Mouse (Mus musculus): ENCODE measurements around the gene Mcm8. TPM values are rescaled to one million over a fixed set of nuclear protein-coding genes. Genes with fewer than 3 reads are reported as not detected.

Mcm8 gene
- 28.6 and 32.4 TPM in 2 replicates for polyA plus RNA-seq (2014; fragmentation: Nextera tagmentation; extraction: Ambion mirVana)

DNA sequence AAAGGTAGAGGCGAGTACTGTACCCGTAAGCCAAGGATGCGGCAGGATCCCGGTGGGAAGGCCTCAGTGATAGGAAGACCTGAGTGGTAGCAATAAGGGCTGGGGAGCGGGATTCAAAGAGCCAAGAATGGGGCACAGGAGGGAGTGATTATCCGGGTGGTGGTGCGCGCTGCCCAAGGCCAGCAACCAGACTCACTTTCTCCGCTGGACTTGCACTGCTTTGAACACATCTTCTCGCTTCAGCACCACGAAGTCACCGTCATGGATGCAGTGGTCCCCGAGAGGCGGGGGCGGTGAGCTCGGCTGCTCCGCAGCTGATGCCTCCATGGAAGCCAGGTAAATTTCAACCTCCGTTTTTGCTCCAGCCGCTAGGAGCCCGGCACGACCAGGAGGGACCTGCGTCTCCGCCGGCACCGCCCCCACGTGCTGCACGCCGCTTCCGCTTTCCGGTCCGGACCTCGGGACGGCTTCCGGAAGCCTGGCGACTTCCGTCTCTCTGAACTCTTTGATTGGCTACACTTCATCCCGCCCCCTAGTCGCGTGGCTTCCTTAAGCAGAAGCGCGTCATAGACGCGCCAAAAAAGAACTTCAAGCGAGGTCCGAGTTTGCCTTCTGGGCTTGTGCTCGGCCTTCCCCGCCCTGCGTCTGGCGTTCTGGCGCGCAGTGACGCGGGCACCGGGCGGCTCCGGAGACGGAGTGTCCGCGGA is at the start of gene Mcm8, which contains the start of gene Trmt6:
Gene Mcm8 (plus strand): TSS at position 534 of the 707 bp plus-strand sequence.
Gene Trmt6 (minus strand): TSS at position 448 of the 707 bp plus-strand sequence.
- Histone ChIP-seq H3K4me1 (replicated peaks; ENCODE audit: control insufficient read depth, insufficient read depth, low read length) (no peaks in the 10 kb centered on the region; the same call in 1 of the 2 replicates), H3K27me3 (ENCODE audit: control insufficient read depth, insufficient read depth, low read length) (no peaks in the 10 kb centered on the region), H3K27ac (ENCODE audit: low read depth, low read length) (peak within 1 kb of the TSS; percentile 60; the same call in 1 of the 2 replicates), H3K36me3 (ENCODE audit: control insufficient read depth, insufficient read depth, low read length) (no peaks in the 10 kb centered on the region), H3K9ac (ENCODE audit: low read length) (peak within 1 kb of the TSS; percentile 84), H3K9me3 (ENCODE audit: control insufficient read depth, low read length) (no peaks in the 10 kb centered on the region), H3K4me3 (ENCODE audit: low read depth, low read length) (peak within 1 kb of the TSS; percentile 79), H3K4me2 (ENCODE audit: low read depth, low read length, severe bottlenecking) (peak within 1 kb of the TSS; percentile 65)
- DNase-seq (ENCODE audit: low spot score) (peak; percentile 96), ATAC-seq (replicated peaks; ENCODE audit: low FRiP score) (peak; percentile 100)
- under 1% methylated on average over 59 of the region's 59 CpGs for WGBS

DNA sequence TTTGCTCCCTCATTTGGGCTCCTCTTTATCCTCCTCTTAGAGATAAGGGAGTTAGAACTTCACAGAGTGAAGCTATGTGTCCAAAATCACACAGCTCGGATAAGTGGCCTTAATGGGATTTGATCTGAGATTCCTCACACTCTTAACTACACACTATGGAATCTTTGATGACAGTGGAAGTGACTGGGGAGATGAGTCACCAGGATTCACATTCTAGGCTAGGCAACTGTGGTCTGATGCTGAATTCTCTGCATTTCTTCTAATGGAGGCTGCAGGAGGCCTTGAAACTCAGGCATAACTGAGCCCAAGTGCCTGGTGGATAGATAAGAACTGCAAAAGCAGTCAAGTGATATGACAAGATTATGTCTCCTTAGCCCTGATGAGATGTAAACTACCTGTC is 45.1 kb upstream of the Mcm8 start:
- no peak overlapping the region for H3K4me2 ChIP-seq (ENCODE audit: low read depth, low read length, severe bottlenecking)
- no peaks in the 10 kb centered on the region for H3K4me1 ChIP-seq (replicated peaks; ENCODE audit: control insufficient read depth, insufficient read depth, low read length)
- DNase-seq (ENCODE audit: low spot score) = no peak
- no peak overlapping the region for H3K9ac ChIP-seq (ENCODE audit: low read length)
- no peaks in the 10 kb centered on the region for H3K9me3 ChIP-seq (ENCODE audit: control insufficient read depth, low read length)
- no peaks in the 10 kb centered on the region for H3K27me3 ChIP-seq (ENCODE audit: control insufficient read depth, insufficient read depth, low read length)
- ATAC-seq (replicated peaks; ENCODE audit: low FRiP score) = no peak
- H3K36me3 ChIP-seq (ENCODE audit: control insufficient read depth, insufficient read depth, low read length) = no peaks in the 10 kb centered on the region
- H3K27ac ChIP-seq (ENCODE audit: low read depth, low read length) = no peak overlapping the region
- no peak overlapping the region for H3K4me3 ChIP-seq (ENCODE audit: low read depth, low read length)
- WGBS = 92% methylated on average over 1 of the region's 1 CpGs

DNA sequence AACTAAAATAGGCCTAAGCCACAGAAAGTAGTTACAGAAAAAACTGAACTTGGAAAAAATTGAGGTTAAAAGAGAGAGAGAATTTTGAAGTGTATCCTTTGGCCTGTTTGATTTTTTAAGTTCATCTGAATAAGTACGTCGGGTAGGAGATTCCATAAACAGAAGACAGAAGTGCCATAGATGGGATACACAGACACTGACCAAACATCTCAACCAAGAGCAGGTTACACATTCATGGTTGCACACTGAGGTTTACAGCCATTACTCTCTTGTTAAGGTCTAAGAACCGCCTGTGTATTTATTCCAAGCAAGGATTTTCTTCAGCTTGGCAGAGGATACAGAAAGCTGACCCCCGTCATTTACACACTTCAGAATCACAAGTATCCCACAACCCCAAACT is 35.0 kb upstream of the Mcm8 start, which contains the start of gene Chgb:
Gene Chgb (plus strand): TSS at position 301 of the 400 bp plus-strand sequence.
- Histone ChIP-seq H3K4me1 (replicated peaks; ENCODE audit: control insufficient read depth, insufficient read depth, low read length) (no peaks in the 10 kb centered on the region; the same call in 1 of the 2 replicates), H3K27ac (ENCODE audit: low read depth, low read length) (0 out of 2 replicates have a peak within 1 kb of the TSS, but pooled peaks have one; percentile 28), H3K4me3 (ENCODE audit: low read depth, low read length) (peak within 1 kb of the TSS; percentile 38), H3K9me3 (ENCODE audit: control insufficient read depth, low read length) (no peaks in the 10 kb centered on the region), H3K36me3 (ENCODE audit: control insufficient read depth, insufficient read depth, low read length) (no peaks in the 10 kb centered on the region), H3K27me3 (ENCODE audit: control insufficient read depth, insufficient read depth, low read length) (no peaks in the 10 kb centered on the region), H3K9ac (ENCODE audit: low read length) (peak within 1 kb of the TSS; percentile 56), H3K4me2 (ENCODE audit: low read depth, low read length, severe bottlenecking) (peak within 1 kb of the TSS; percentile 70)
- DNase-seq (ENCODE audit: low spot score) = no peak
- 7% methylated on average over 4 of the region's 4 CpGs for WGBS
- ATAC-seq (replicated peaks; ENCODE audit: low FRiP score) = no peak

DNA sequence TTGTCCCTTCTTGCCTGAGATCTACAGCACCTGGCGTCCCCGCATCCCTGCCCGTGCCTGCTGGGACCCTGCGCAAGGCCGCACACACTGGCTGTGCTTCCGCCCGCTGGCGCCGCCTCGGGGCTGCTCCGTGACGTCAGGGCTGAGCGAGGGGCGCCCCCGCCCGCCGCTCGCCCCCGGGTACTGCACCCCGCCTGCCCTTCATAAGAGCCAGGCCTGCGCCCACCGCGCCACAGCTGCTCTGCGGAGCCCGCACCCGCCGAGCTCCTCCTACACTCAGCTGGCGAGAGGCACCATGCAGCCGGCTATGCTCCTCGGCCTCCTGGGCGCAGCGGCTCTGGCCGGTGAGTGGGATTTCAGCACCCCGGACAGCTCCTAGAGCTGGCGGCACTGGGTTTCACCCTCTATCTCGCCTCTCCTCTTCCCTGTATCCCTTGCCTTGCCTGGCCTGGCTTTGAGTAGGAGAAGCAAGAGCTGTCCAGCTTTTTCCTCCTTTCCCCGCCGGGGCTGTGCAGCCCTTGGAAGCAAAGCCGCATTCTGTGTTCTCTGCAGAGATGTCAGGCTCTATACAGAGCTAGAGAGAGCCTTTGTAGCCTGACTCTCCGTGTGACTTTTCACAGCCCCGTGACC is 34.4 kb upstream of the Mcm8 start:
- H3K27me3 ChIP-seq (ENCODE audit: control insufficient read depth, insufficient read depth, low read length) = no peaks in the 10 kb centered on the region
- peak; percentile 98 for ATAC-seq (replicated peaks; ENCODE audit: low FRiP score)
- peak overlapping the region; percentile 56 for H3K9ac ChIP-seq (ENCODE audit: low read length)
- under 1% methylated on average over 41 of the region's 41 CpGs for WGBS
- DNase-seq (ENCODE audit: low spot score) = peak; percentile 96
- no peaks in the 10 kb centered on the region; the same call in 1 of the 2 replicates for H3K4me1 ChIP-seq (replicated peaks; ENCODE audit: control insufficient read depth, insufficient read depth, low read length)
- H3K27ac ChIP-seq (ENCODE audit: low read depth, low read length) = 0 out of 2 replicates have a peak overlapping the region, but pooled peaks have one; percentile 28
- H3K4me3 ChIP-seq (ENCODE audit: low read depth, low read length) = peak overlapping the region; percentile 38
- no peaks in the 10 kb centered on the region for H3K9me3 ChIP-seq (ENCODE audit: control insufficient read depth, low read length)
- no peaks in the 10 kb centered on the region for H3K36me3 ChIP-seq (ENCODE audit: control insufficient read depth, insufficient read depth, low read length)
- peak overlapping the region; percentile 70 for H3K4me2 ChIP-seq (ENCODE audit: low read depth, low read length, severe bottlenecking)

DNA sequence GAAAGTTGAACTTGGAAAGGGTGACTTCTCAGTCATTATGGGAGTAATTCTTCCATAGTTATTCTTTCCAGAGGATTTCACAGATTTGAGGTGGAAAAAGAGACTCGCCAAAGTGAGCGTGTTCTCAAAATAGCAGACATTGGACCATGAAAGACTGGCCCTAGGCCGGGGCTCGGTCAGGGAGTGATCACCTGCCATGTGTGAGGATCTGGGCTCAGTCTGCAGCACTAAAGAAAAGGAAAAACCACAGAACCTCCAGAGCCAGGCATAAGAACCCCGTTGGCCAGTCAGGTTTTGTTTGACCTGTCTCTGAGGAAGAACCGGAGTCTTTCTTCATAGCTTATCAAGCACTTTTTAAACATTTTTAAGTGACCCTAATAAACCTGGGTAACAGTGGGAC is 31.9 kb upstream of the Mcm8 start:
- no peaks in the 10 kb centered on the region for H3K36me3 ChIP-seq (ENCODE audit: control insufficient read depth, insufficient read depth, low read length)
- WGBS = 84% methylated on average over 6 of the region's 6 CpGs
- H3K4me2 ChIP-seq (ENCODE audit: low read depth, low read length, severe bottlenecking) = no peak overlapping the region
- no peak overlapping the region for H3K27ac ChIP-seq (ENCODE audit: low read depth, low read length)
- H3K4me1 ChIP-seq (replicated peaks; ENCODE audit: control insufficient read depth, insufficient read depth, low read length) = no peaks in the 10 kb centered on the region; the same call in 1 of the 2 replicates
- no peak overlapping the region for H3K9ac ChIP-seq (ENCODE audit: low read length)
- no peaks in the 10 kb centered on the region for H3K9me3 ChIP-seq (ENCODE audit: control insufficient read depth, low read length)
- no peaks in the 10 kb centered on the region for H3K27me3 ChIP-seq (ENCODE audit: control insufficient read depth, insufficient read depth, low read length)
- DNase-seq (ENCODE audit: low spot score) (no peak), ATAC-seq (replicated peaks; ENCODE audit: low FRiP score) (no peak)
- H3K4me3 ChIP-seq (ENCODE audit: low read depth, low read length) = no peak overlapping the region

DNA sequence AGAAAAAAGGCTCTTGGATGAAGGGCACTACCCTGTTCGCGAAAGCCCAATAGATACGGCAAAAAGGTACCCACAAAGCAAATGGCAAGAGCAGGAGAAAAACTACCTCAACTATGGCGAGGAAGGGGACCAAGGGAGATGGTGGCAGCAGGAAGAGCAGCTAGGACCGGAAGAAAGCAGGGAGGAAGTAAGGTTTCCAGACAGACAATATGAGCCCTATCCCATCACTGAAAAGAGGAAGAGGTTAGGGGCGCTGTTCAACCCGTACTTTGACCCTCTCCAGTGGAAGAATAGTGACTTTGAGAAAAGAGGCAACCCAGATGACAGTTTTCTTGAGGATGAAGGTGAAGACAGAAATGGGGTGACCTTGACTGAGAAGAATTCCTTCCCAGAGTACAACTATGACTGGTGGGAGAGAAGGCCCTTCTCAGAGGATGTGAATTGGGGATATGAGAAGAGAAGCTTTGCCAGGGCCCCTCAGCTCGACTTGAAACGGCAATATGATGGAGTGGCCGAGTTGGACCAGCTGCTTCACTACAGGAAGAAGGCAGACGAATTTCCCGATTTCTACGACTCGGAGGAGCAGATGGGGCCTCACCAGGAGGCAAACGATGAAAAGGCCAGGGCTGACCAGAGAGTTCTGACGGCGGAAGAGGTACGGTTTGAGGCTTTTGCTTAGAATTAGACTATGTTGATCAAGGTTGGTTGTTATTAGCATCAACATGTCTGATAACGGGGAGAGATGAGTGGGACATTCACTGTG is 22.3 kb upstream of the Mcm8 start:
- Histone ChIP-seq H3K4me2 (ENCODE audit: low read depth, low read length, severe bottlenecking) (no peak overlapping the region), H3K27ac (ENCODE audit: low read depth, low read length) (no peak overlapping the region), H3K9ac (ENCODE audit: low read length) (no peak overlapping the region), H3K4me1 (replicated peaks; ENCODE audit: control insufficient read depth, insufficient read depth, low read length) (no peaks in the 10 kb centered on the region), H3K36me3 (ENCODE audit: control insufficient read depth, insufficient read depth, low read length) (no peaks in the 10 kb centered on the region), H3K9me3 (ENCODE audit: control insufficient read depth, low read length) (no peaks in the 10 kb centered on the region), H3K27me3 (ENCODE audit: control insufficient read depth, insufficient read depth, low read length) (no peaks in the 10 kb centered on the region), H3K4me3 (ENCODE audit: low read depth, low read length) (no peak overlapping the region)
- ATAC-seq (replicated peaks; ENCODE audit: low FRiP score) = no peak
- no peak for DNase-seq (ENCODE audit: low spot score)
- WGBS = 92% methylated on average over 19 of the region's 19 CpGs

DNA sequence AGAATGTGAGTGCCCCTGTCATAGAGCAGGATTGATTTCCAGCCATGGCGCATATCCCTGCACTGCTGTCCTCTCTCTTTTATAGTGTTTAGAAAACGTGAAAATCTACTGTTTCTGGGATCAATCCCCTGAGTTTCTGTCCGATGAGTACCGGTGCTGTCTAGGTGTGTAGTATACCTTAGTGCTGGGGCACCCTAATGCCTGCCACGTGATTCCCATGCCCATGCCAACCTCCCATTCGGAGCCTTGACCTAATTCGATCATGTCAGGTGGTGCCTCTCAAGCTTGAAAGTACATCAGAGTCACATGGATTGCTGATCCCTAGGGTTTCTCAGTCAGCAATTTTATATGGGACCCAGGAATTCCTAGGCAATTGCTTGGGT is 21.7 kb upstream of the Mcm8 start:
- no peak overlapping the region for H3K4me3 ChIP-seq (ENCODE audit: low read depth, low read length)
- ATAC-seq (replicated peaks; ENCODE audit: low FRiP score) = no peak
- no peaks in the 10 kb centered on the region for H3K9me3 ChIP-seq (ENCODE audit: control insufficient read depth, low read length)
- H3K36me3 ChIP-seq (ENCODE audit: control insufficient read depth, insufficient read depth, low read length) = no peaks in the 10 kb centered on the region
- H3K4me1 ChIP-seq (replicated peaks; ENCODE audit: control insufficient read depth, insufficient read depth, low read length) = no peaks in the 10 kb centered on the region
- no peaks in the 10 kb centered on the region for H3K27me3 ChIP-seq (ENCODE audit: control insufficient read depth, insufficient read depth, low read length)
- DNase-seq (ENCODE audit: low spot score) = no peak
- H3K4me2 ChIP-seq (ENCODE audit: low read depth, low read length, severe bottlenecking) = no peak overlapping the region
- no peak overlapping the region for H3K9ac ChIP-seq (ENCODE audit: low read length)
- no peak overlapping the region for H3K27ac ChIP-seq (ENCODE audit: low read depth, low read length)
- 82% methylated on average over 7 of the region's 7 CpGs for WGBS

DNA sequence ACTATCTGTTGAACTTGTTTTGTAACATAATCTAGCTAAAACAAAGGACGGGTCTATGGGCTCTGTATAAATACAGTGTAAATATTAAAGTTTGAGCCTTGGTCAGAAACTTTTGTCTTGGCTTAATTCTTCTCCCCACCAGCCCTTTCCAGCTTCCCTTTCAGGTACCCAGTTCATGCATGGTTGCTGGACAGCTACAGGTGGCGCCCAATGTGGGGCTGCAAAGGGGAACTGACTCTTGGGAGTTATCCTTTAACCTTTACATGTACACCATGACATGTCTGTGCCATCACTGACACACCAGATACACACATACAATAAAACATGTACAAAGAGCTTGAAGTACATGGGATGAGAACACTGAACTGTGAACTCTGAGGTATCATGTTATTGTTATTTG is 13.0 kb upstream of the Mcm8 start:
- ATAC-seq (replicated peaks; ENCODE audit: low FRiP score) (no peak), DNase-seq (ENCODE audit: low spot score) (no peak)
- H3K27ac ChIP-seq (ENCODE audit: low read depth, low read length) = no peak overlapping the region
- no peak overlapping the region for H3K4me2 ChIP-seq (ENCODE audit: low read depth, low read length, severe bottlenecking)
- H3K9me3 ChIP-seq (ENCODE audit: control insufficient read depth, low read length) = no peaks in the 10 kb centered on the region
- H3K36me3 ChIP-seq (ENCODE audit: control insufficient read depth, insufficient read depth, low read length) = no peaks in the 10 kb centered on the region; the same call in 1 of the 2 replicates
- no peak overlapping the region for H3K4me3 ChIP-seq (ENCODE audit: low read depth, low read length)
- H3K9ac ChIP-seq (ENCODE audit: low read length) = no peak overlapping the region
- WGBS = 86% methylated on average over 2 of the region's 2 CpGs
- H3K27me3 ChIP-seq (ENCODE audit: control insufficient read depth, insufficient read depth, low read length) = no peaks in the 10 kb centered on the region
- no peaks in the 10 kb centered on the region for H3K4me1 ChIP-seq (replicated peaks; ENCODE audit: control insufficient read depth, insufficient read depth, low read length)

All from forebrain, embryonic 11.5 days (tissue).